16 mouse cellular contexts compared by ENCODE assay signal in the genomic region with DNA sequence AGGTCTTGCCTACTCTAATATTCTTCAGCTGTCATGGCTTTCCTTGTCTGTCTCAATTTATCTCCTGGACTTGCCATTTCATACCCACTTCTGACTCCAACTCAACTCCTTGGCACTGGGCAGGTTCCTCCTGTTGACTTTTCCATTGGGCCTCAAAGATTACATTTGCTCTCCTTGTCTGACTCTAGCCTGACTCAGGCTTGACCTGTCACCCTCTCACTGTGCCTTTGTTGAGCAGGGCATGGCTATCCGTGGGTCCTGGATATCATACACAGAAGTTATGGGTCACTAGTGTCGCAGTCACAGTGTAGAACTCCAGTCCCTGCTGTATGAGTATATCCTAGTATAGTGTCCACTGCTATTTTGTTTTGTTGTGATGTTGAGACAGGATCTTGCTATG.
"Had no signal": no experiment of that assay in that cellular context is flagged by ENCODE, and none has a peak within 500 bp of the region (broad histone marks: within the 10 kb centered on the region; RNA-seq: fewer than 3 reads in every experiment).

No protein-coding gene starts in this region.

- H3K4me3 ChIP-seq: neural tube, embryonic 12.5 days; neural tube, embryonic 13.5 days; neural tube, embryonic 15.5 days; stomach, embryonic 15.5 days had no signal

- DNase-seq: retina, postnatal 1 day; right cerebral cortex, adult 18-20 months; right cerebral cortex, postnatal 14 days; right cerebral cortex, postnatal 25 days; right cerebral cortex, postnatal 4 days; spleen, adult 18-20 months; thymus, adult 18-20 months; thymus, adult 2 months; thymus, postnatal 14 days; thymus, postnatal 25 days; thymus, postnatal 36 days; thymus, postnatal 4 days had no signal

- H3K27me3 ChIP-seq: neural tube, embryonic 12.5 days; neural tube, embryonic 13.5 days; neural tube, embryonic 15.5 days; stomach, embryonic 15.5 days had no signal

- H3K36me3 ChIP-seq: neural tube, embryonic 12.5 days; neural tube, embryonic 13.5 days; neural tube, embryonic 15.5 days; stomach, embryonic 15.5 days had no signal

- H3K4me1 ChIP-seq: neural tube, embryonic 12.5 days; neural tube, embryonic 13.5 days; neural tube, embryonic 15.5 days; stomach, embryonic 15.5 days had no signal

- H3K27ac ChIP-seq: neural tube, embryonic 12.5 days; neural tube, embryonic 13.5 days; neural tube, embryonic 15.5 days; stomach, embryonic 15.5 days had no signal

- H3K9me3 ChIP-seq: neural tube, embryonic 12.5 days; neural tube, embryonic 13.5 days; neural tube, embryonic 15.5 days; stomach, embryonic 15.5 days had no signal

- H3K4me2 ChIP-seq: neural tube, embryonic 12.5 days; neural tube, embryonic 13.5 days; neural tube, embryonic 15.5 days; stomach, embryonic 15.5 days had no signal

- H3K9ac ChIP-seq: neural tube, embryonic 12.5 days; neural tube, embryonic 13.5 days; neural tube, embryonic 15.5 days; stomach, embryonic 15.5 days had no signal
